Mouse (Mus musculus) testis, adult 2 months (tissue): ENCODE results near the gene Nudt4.

Experiments
- CTCF ChIP-seq: fragments of 200-500 bp; IDR thresholded peaks from 2 replicates; pipeline ENCODE4 v1.5.1; 2012; ENCODE audit warnings: low read depth, mild to moderate bottlenecking, inconsistent platforms, low read length, moderate library complexity; ENCODE audit not compliant: control insufficient read depth, insufficient read depth, insufficient replicate concordance
- POLR2A ChIP-seq: fragments of 200-500 bp; IDR thresholded peaks from 2 replicates; pipeline ENCODE4 v1.6.1; 2012; ENCODE audit warnings: low read depth, mild to moderate bottlenecking, inconsistent platforms, low read length, moderate library complexity; ENCODE audit not compliant: control insufficient read depth

- no peak for TF ChIP-seq POLR2A
- TF ChIP-seq CTCF = no peak
Observed at GRCm38 (mm10) chr10:95532916-95533315, 31.0 kb downstream of the Nudt4 start.
